Mouse (Mus musculus) splenic B cell, adult 2 months (primary cell): ENCODE measurements around the gene Cavin1.

ENCODE experiments used
- DNase-seq: peaks from one replicate; pipeline ENCODE4 v3.0.0-alpha.2; 2011; ENCODE audit warnings: low read depth, low spot score
- H3K27me3 ChIP-seq: 2 replicates; pipeline ENCODE4 v1.6.1; 2012; ENCODE audit warnings: mild to moderate bottlenecking, low read length, moderate library complexity, mixed read lengths; ENCODE audit not compliant: control insufficient read depth, poor library complexity, insufficient read depth, severe bottlenecking
- H3K36me3 ChIP-seq: 2 replicates; pipeline ENCODE4 v1.6.1; 2012; ENCODE audit warnings: mild to moderate bottlenecking, low read length, moderate library complexity, mixed read lengths; ENCODE audit not compliant: control insufficient read depth, poor library complexity, insufficient read depth, severe bottlenecking

The Cavin1 gene

GRCm38 (mm10) chr11:100991027-100991534 lies 20.4 kb upstream of the Cavin1 start:
- no peak for DNase-seq
- Histone ChIP-seq H3K36me3 (no peaks in the 10 kb centered on the region), H3K27me3 (no peaks in the 10 kb centered on the region)

- no peaks in the 10 kb centered on the region for H3K36me3 ChIP-seq
- peak; percentile 60 for DNase-seq
- no peaks in the 10 kb centered on the region for H3K27me3 ChIP-seq
Measured at GRCm38 (mm10) chr11:100989666-100990065, 19.0 kb upstream of the Cavin1 start.

GRCm38 (mm10) chr11:100988674-100989073 lies 18.0 kb upstream of the Cavin1 start:
- Histone ChIP-seq H3K36me3 (no peaks in the 10 kb centered on the region), H3K27me3 (no peaks in the 10 kb centered on the region)
- DNase-seq: no peak

- H3K36me3 ChIP-seq: no peaks in the 10 kb centered on the region
- H3K27me3 ChIP-seq: no peaks in the 10 kb centered on the region
- DNase-seq: peak; percentile 62
Measured at GRCm38 (mm10) chr11:100985607-100986006, 14.9 kb upstream of the Cavin1 start.

- H3K27me3 ChIP-seq: no peaks in the 10 kb centered on the region
- no peak for DNase-seq
- no peaks in the 10 kb centered on the region for H3K36me3 ChIP-seq
Measured at GRCm38 (mm10) chr11:100983778-100984131, 13.1 kb upstream of the Cavin1 start.

GRCm38 (mm10) chr11:100983125-100983777 lies 12.6 kb upstream of the Cavin1 start:
- no peaks in the 10 kb centered on the region for H3K27me3 ChIP-seq
- peak; percentile 88 for DNase-seq
- no peaks in the 10 kb centered on the region for H3K36me3 ChIP-seq

- H3K36me3 ChIP-seq: no peaks in the 10 kb centered on the region
- H3K27me3 ChIP-seq: no peaks in the 10 kb centered on the region
- DNase-seq: no peak
Measured at GRCm38 (mm10) chr11:100982087-100982486, 11.4 kb upstream of the Cavin1 start.

- H3K27me3 ChIP-seq: no peaks in the 10 kb centered on the region
- no peak for DNase-seq
- no peaks in the 10 kb centered on the region for H3K36me3 ChIP-seq
Measured at GRCm38 (mm10) chr11:100981236-100981635, 10.5 kb upstream of the Cavin1 start.

GRCm38 (mm10) chr11:100980438-100980837 lies 9.8 kb upstream of the Cavin1 start:
- H3K36me3 ChIP-seq: no peaks in the 10 kb centered on the region
- no peaks in the 10 kb centered on the region for H3K27me3 ChIP-seq
- DNase-seq: no peak

GRCm38 (mm10) chr11:100979887-100980286 lies 9.2 kb upstream of the Cavin1 start:
- H3K27me3 ChIP-seq: no peaks in the 10 kb centered on the region
- DNase-seq: no peak
- no peaks in the 10 kb centered on the region for H3K36me3 ChIP-seq

GRCm38 (mm10) chr11:100975241-100975640 lies 4.6 kb upstream of the Cavin1 start:
- Histone ChIP-seq H3K27me3 (peaks cover 2% of the 10 kb centered on the region; the same call in 1 of the 2 replicates), H3K36me3 (no peaks in the 10 kb centered on the region)
- no peak for DNase-seq

GRCm38 (mm10) chr11:100974381-100974970 lies 3.8 kb upstream of the Cavin1 start:
- Histone ChIP-seq H3K27me3 (peaks cover 3% of the 10 kb centered on the region; the same call in 1 of the 2 replicates), H3K36me3 (no peaks in the 10 kb centered on the region)
- DNase-seq: no peak

GRCm38 (mm10) chr11:100973245-100973644 lies 2.6 kb upstream of the Cavin1 start:
- Histone ChIP-seq H3K27me3 (peaks cover 3% of the 10 kb centered on the region; the same call in 1 of the 2 replicates), H3K36me3 (no peaks in the 10 kb centered on the region)
- DNase-seq: no peak

GRCm38 (mm10) chr11:100971455-100971854 lies 768 bp upstream of the Cavin1 start:
- Histone ChIP-seq H3K27me3 (peaks cover 3% of the 10 kb centered on the region; the same call in 1 of the 2 replicates), H3K36me3 (no peaks in the 10 kb centered on the region)
- no peak for DNase-seq

- Histone ChIP-seq H3K36me3 (no peaks in the 10 kb centered on the region), H3K27me3 (peaks cover 3% of the 10 kb centered on the region; the same call in 1 of the 2 replicates)
- peak; percentile 29 for DNase-seq
Measured at GRCm38 (mm10) chr11:100969744-100970556, 737 bp downstream of the Cavin1 start.
